In genomic region chr11:101905115-101905514, GRCm38 (mm10) we compare ENCODE assay signal across 7 mouse cellular contexts. TPM values are rescaled to one million over a fixed set of nuclear protein-coding genes. Genes with fewer than 3 reads are reported as not detected.
DNase-seq lines count a peak whose midpoint lies in the region; ATAC-seq and TF ChIP-seq lines count a peak whose summit lies in the region.

No protein-coding gene starts in this region.

- no peak overlapping the region for H3K9ac ChIP-seq in embryonic facial prominence, embryonic 11.5 days (replicated peaks; ENCODE audit: low read length)

- H3K27me3 ChIP-seq in G1E (ENCODE audit: insufficient read depth, low read length), result peaks cover 18% of the 10 kb centered on the region
- no peaks in the 10 kb centered on the region for H3K27me3 ChIP-seq in embryonic facial prominence, embryonic 11.5 days (ENCODE audit: control insufficient read depth, insufficient read depth, low read length)

- H3K27ac ChIP-seq in embryonic facial prominence, embryonic 11.5 days (replicated peaks; ENCODE audit: low read depth, low read length), result no peak overlapping the region

- TF ChIP-seq CTCF in G1E (IDR thresholded peaks at IDR 0.05; ENCODE audit: low read depth, low read length), result peak; percentile 63

- intact Hi-C loops in heart, postnatal 25 days (cut with DNase I), result loop anchor here (1.0 to 2.0 kb wide), 2 partner anchors 48 to 92 kb away; no protein-coding TSS in a partner anchor

- no peaks in the 10 kb centered on the region for H3K4me1 ChIP-seq in G1E (ENCODE audit: insufficient read depth, low read depth, low read length)
- no peaks in the 10 kb centered on the region; the same call in 1 of the 2 replicates for H3K4me1 ChIP-seq in embryonic facial prominence, embryonic 11.5 days (ENCODE audit: control insufficient read depth, insufficient read depth, low read length)

- H3K4me2 ChIP-seq in embryonic facial prominence, embryonic 11.5 days (ENCODE audit: low read depth, low read length), result no peak overlapping the region

- WGBS in embryonic facial prominence, embryonic 11.5 days, result 25% methylated on average over 13 of the region's 13 CpGs

- ATAC-seq in G1E (ENCODE audit: extremely low read depth, insufficient number of reproducible peaks, low FRiP score, poor library complexity, severe bottlenecking), result no peak
- peak; percentile 57; the same call in 1 of the 2 replicates for ATAC-seq in embryonic facial prominence, embryonic 11.5 days (replicated peaks; ENCODE audit: insufficient number of reproducible peaks, low FRiP score, low TSS enrichment, low read depth)
- peak; percentile 59; the same call in 1 of the 2 replicates for ATAC-seq in megakaryocyte, adult 5-6 weeks (ENCODE audit: poor library complexity, severe bottlenecking)

- H3K4me3 ChIP-seq in G1E (ENCODE audit: low read depth, low read length), result no peak overlapping the region
- H3K4me3 ChIP-seq in embryonic facial prominence, embryonic 11.5 days (ENCODE audit: low read depth, low read length), result no peak overlapping the region

- no peaks in the 10 kb centered on the region for H3K9me3 ChIP-seq in G1E (replicated peaks)
- no peaks in the 10 kb centered on the region for H3K9me3 ChIP-seq in embryonic facial prominence, embryonic 11.5 days (replicated peaks; ENCODE audit: control insufficient read depth, low read length)

- H3K36me3 ChIP-seq in G1E (replicated peaks), result no peaks in the 10 kb centered on the region
- no peaks in the 10 kb centered on the region for H3K36me3 ChIP-seq in embryonic facial prominence, embryonic 11.5 days (replicated peaks; ENCODE audit: control insufficient read depth, insufficient read depth, low read depth, low read length)

- DNase-seq in G1E (ENCODE audit: low spot score), result peak; percentile 45
- peak; percentile 92 for DNase-seq in adrenal gland, postnatal 10 days
- DNase-seq in embryonic facial prominence, embryonic 11.5 days (ENCODE audit: low spot score), result peak; percentile 90
- peak; percentile 48 for DNase-seq in heart, postnatal 25 days (ENCODE audit: low spot score)
- DNase-seq in layer of hippocampus, postnatal 36 days, result peak; percentile 65 to 73
- DNase-seq in spleen, adult 12 weeks (ENCODE audit: low spot score), result peak; percentile 25

RNA-seq across cellular contexts. Expression of gene Meox1, which starts 10.9 kb away (rescaled TPM):
- not detected in 2 replicates for total RNA-seq in G1E (2014; fragmentation: Nextera tagmentation)
- total RNA-seq in G1E (2017), result not detected in 2 replicates
- not detected in 2 replicates for polyA plus RNA-seq in G1E (2012)
- total RNA-seq in adrenal gland, postnatal 10 days (2021), result 10 to 100 TPM; 10.1 to 11.0 TPM
- 4.9 and 6.0 TPM in 2 replicates for polyA plus RNA-seq in embryonic facial prominence, embryonic 11.5 days (2014; fragmentation: Nextera tagmentation; extraction: Ambion mirVana)
- 1 to 10 TPM; 7.8 to 9.9 TPM for total RNA-seq in heart, postnatal 25 days (2021)
- under 1 TPM; 0.43 to 0.50 TPM for total RNA-seq in layer of hippocampus, postnatal 36 days (2021)
- not detected in 2 replicates for total RNA-seq in megakaryocyte, adult 5-6 weeks (2015)
- total RNA-seq in megakaryocyte, adult 5-6 weeks (2017), result 0.15 TPM in 1 of 2 replicates, not detected in the other

Comparison
In these comparisons a context has a peak if more than half of its experiments do, and no peak if none do; other contexts are left out.
1. DNase-seq: peak in every context shown above with its lines; median percentile 92 in adrenal gland, postnatal 10 days; 90 in embryonic facial prominence, embryonic 11.5 days; 69 in layer of hippocampus, postnatal 36 days; 48 in heart, postnatal 25 days; 45 in G1E; 25 in spleen, adult 12 weeks.
2. RNA of gene Meox1, which starts 10.9 kb away (total RNA-seq): 10.1 to 11.0 TPM in adrenal gland, postnatal 10 days and 7.8 to 9.9 TPM in heart, postnatal 25 days; 0.43 to 0.50 TPM in layer of hippocampus, postnatal 36 days, 0.15 TPM in megakaryocyte, adult 5-6 weeks and not detected in G1E; every median in the first group is over 4 times any median in the second.